ENCODE assay signal across 13 mouse cellular contexts in the genomic region with DNA sequence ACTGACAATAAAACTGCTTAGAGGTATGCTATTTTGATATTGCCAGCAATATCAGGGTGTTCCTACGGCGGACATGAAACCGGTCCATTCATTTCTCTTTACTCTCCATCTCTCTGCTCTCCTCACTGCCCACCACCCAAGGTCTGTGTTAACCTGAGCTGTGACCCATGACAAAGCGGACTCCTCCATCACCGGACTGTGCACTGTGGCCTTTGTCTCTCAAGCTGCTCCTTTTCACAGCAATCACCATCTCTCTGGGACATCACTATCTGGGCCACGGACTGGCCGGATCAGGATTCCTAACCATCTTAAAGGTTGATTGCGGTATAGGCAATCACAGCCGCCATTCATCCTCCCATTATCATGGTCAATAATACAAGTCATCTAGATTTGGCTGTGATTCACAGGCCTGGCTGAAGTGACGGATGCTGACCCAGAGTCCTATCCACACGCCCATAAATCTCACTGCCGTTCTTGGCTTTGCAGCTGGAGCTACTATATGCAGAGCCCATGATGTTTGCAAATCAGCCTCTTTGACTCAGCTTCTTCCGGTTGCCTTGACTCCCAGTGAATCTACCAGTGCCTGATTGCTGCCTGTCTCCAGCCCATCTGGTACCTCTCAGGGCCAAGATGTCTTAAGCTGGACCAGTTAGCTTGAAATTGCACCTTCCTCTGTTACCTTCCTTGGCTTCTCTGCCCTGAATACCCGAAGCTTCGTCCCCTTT. TPM values are rescaled to one million over a fixed set of nuclear protein-coding genes. Genes with fewer than 3 reads are reported as not detected.
DNase-seq lines count a peak whose midpoint lies in the region; ATAC-seq and TF ChIP-seq lines count a peak whose summit lies in the region.
"Had no signal": no experiment of that assay in that cellular context is flagged by ENCODE, and none has a peak within 500 bp of the region (broad histone marks: within the 10 kb centered on the region; RNA-seq: fewer than 3 reads in every experiment).

No protein-coding gene starts in this region.

- ATAC-seq in cerebellum, adult (ENCODE audit: insufficient number of reproducible peaks, low FRiP score, low TSS enrichment): no peak

- DNase-seq in adrenal gland, postnatal 10 days: peak; percentile 37
- DNase-seq in adrenal gland, adult 18-20 months (ENCODE audit: low spot score in 2 of 2): no peak
- DNase-seq in retina, embryonic 14.5 days (ENCODE audit: low spot score): peak; percentile 37
- no peak for DNase-seq in retina, postnatal 1 day
- DNase-seq in mesoderm, embryonic 11.5 days (ENCODE audit: low read depth, low spot score): peak; percentile 60
- DNase-seq in cerebellum, adult 2 months: no peak
- DNase-seq in cerebellum, adult 8-10 months: no peak
- DNase-seq: cerebellum, adult 9-10 months; lung, adult 18-20 months; spleen, adult 18-20 months had no signal

- 68% methylated on average over 15 of the region's 15 CpGs for WGBS in cerebellum, adult 2 months

- H3K27me3 ChIP-seq in cerebellum, adult 2 months (ENCODE audit: control insufficient read depth, insufficient read depth, low read length): no peaks in the 10 kb centered on the region

- H3K27ac ChIP-seq in cerebellum, adult 2 months (ENCODE audit: insufficient read depth, low read length): no peak overlapping the region
- H3K27ac ChIP-seq: limb, embryonic 12.5 days; midbrain, embryonic 12.5 days had no signal

- H3K4me1 ChIP-seq in cerebellum, adult 2 months (ENCODE audit: control insufficient read depth, insufficient read depth, low read length): 0 out of 2 replicates have a peak, but pooled peaks cover 3% of the 10 kb centered on the region
- H3K4me1 ChIP-seq: limb, embryonic 12.5 days had no signal

- no peak for TF ChIP-seq POLR2A in cerebellum, adult 2 months (IDR thresholded peaks at IDR 0.05; ENCODE audit: borderline replicate concordance, insufficient read depth, low read length)

- no peak overlapping the region for H3K4me3 ChIP-seq in cerebellum, adult 2 months (replicated peaks; ENCODE audit: insufficient read depth, low read depth, low read length)
- H3K4me3 ChIP-seq: limb, embryonic 12.5 days; midbrain, embryonic 12.5 days had no signal

- TF ChIP-seq CTCF in cerebellum, adult 2 months (IDR thresholded peaks at IDR 0.05; ENCODE audit: borderline replicate concordance, insufficient read depth, low read depth, low read length): no peak

RNA-seq across cellular contexts. Expression of gene Bcl9, which starts 28.1 kb away (rescaled TPM):
- 10 to 100 TPM; 13.8 to 19.1 TPM for total RNA-seq in adrenal gland, postnatal 10 days (2021)
- 10 to 100 TPM; 10.7 to 12.8 TPM for total RNA-seq in adrenal gland, adult 18-20 months (2021)
- polyA plus RNA-seq in cerebellum, adult 2 months (2012; rRNA removed): 22.7 and 22.9 TPM in 2 replicates

Comparison
In these comparisons a context has a peak if more than half of its experiments do, and no peak if none do; other contexts are left out.
1. DNase-seq: peak in adrenal gland, postnatal 10 days (single experiment), retina, embryonic 14.5 days (single experiment) and mesoderm, embryonic 11.5 days (single experiment); none in adrenal gland, adult 18-20 months (0 of 2), retina, postnatal 1 day (single experiment), cerebellum, adult 2 months (0 of 2) and cerebellum, adult 8-10 months (single experiment).